ENCODE assay signal across 8 mouse cellular contexts in genomic region chr9:65404331-65405183, GRCm38 (mm10). TPM values are rescaled to one million over a fixed set of nuclear protein-coding genes. Genes with fewer than 3 reads are reported as not detected.
DNase-seq lines count a peak whose midpoint lies in the region; ATAC-seq and TF ChIP-seq lines count a peak whose summit lies in the region.

No protein-coding gene starts in this region.

- no peak for TF ChIP-seq EP300 in liver, postnatal 0 days (IDR thresholded peaks at IDR 0.05; ENCODE audit: low read depth)
- TF ChIP-seq EP300 in heart, adult 2 months (IDR thresholded peaks at IDR 0.05; ENCODE audit: insufficient read depth, low read depth, low read length): no peak

- no peak overlapping the region for H3K4me2 ChIP-seq in liver, postnatal 0 days (ENCODE audit: low read depth, low read length)
- H3K4me2 ChIP-seq in liver, embryonic 12.5 days: no peak overlapping the region

- no peaks in the 10 kb centered on the region for H3K9me3 ChIP-seq in liver, postnatal 0 days (ENCODE audit: low read length)
- no peaks in the 10 kb centered on the region for H3K9me3 ChIP-seq in liver, embryonic 12.5 days (replicated peaks)

- H3K4me1 ChIP-seq in liver, postnatal 0 days (ENCODE audit: insufficient read depth): no peaks in the 10 kb centered on the region
- no peaks in the 10 kb centered on the region for H3K4me1 ChIP-seq in liver, embryonic 12.5 days
- peaks cover 1% of the 10 kb centered on the region for H3K4me1 ChIP-seq in heart, adult 2 months (ENCODE audit: control insufficient read depth, insufficient read depth, low read length)
- H3K4me1 ChIP-seq in thymus, adult 2 months (replicated peaks; ENCODE audit: control insufficient read depth, insufficient read depth, low read length): peaks cover 3% of the 10 kb centered on the region; the same call in 1 of the 2 replicates

- H3K4me3 ChIP-seq in liver, postnatal 0 days (ENCODE audit: low read depth, low read length): no peak overlapping the region
- no peak overlapping the region for H3K4me3 ChIP-seq in liver, embryonic 12.5 days
- H3K4me3 ChIP-seq in heart, adult 2 months: peak overlapping the region; percentile 15; the same call in 1 of the 2 replicates
- H3K4me3 ChIP-seq in layer of hippocampus, adult 2 months: peak overlapping the region; percentile 10; the same call in 1 of the 2 replicates
- H3K4me3 ChIP-seq in thymus, adult 2 months (ENCODE audit: control insufficient read depth, insufficient read depth, low read length): no peak overlapping the region

- intact Hi-C loops in heart, adult 2 months (cut with DNase I): no loop called here

- H3K9ac ChIP-seq in liver, postnatal 0 days (replicated peaks): no peak overlapping the region
- no peak overlapping the region for H3K9ac ChIP-seq in liver, embryonic 12.5 days
- H3K9ac ChIP-seq in heart, adult 2 months (ENCODE audit: low read depth, low read length): 0 out of 2 replicates have a peak overlapping the region, but pooled peaks have one; percentile 41

- H3K79me2 ChIP-seq in heart, adult 2 months (replicated peaks; ENCODE audit: control insufficient read depth, insufficient read depth, low read length): no peaks in the 10 kb centered on the region

- H3K27me3 ChIP-seq in liver, postnatal 0 days (ENCODE audit: insufficient read depth, low read length): no peaks in the 10 kb centered on the region
- peaks cover 4% of the 10 kb centered on the region; the same call in 1 of the 2 replicates for H3K27me3 ChIP-seq in liver, embryonic 12.5 days (replicated peaks)
- H3K27me3 ChIP-seq in heart, adult 2 months (ENCODE audit: control insufficient read depth, insufficient read depth, low read length): no peaks in the 10 kb centered on the region
- H3K27me3 ChIP-seq in thymus, adult 2 months (ENCODE audit: control insufficient read depth, insufficient read depth, low read length): no peaks in the 10 kb centered on the region

- no peak for TF ChIP-seq POLR2A in heart, adult 2 months (IDR thresholded peaks at IDR 0.05; ENCODE audit: insufficient read depth, low read depth, low read length)
- no peak for TF ChIP-seq POLR2A in thymus, adult 2 months (IDR thresholded peaks at IDR 0.05; ENCODE audit: control insufficient read depth, extremely low read depth, insufficient read depth, low read length, poor library complexity)

- H3K27ac ChIP-seq in liver, postnatal 0 days (ENCODE audit: low read depth): no peak overlapping the region
- H3K27ac ChIP-seq in liver, embryonic 12.5 days: no peak overlapping the region
- H3K27ac ChIP-seq in heart, adult 2 months: peak overlapping the region; percentile 68
- peak overlapping the region; percentile 69; the same call in 1 of the 2 replicates for H3K27ac ChIP-seq in layer of hippocampus, adult 2 months
- H3K27ac ChIP-seq in thymus, adult 2 months (ENCODE audit: control insufficient read depth, insufficient read depth, low read length): no peak overlapping the region

- no peaks in the 10 kb centered on the region for H3K36me3 ChIP-seq in liver, postnatal 0 days (replicated peaks; ENCODE audit: insufficient read depth, low read length)
- H3K36me3 ChIP-seq in liver, embryonic 12.5 days: no peaks in the 10 kb centered on the region
- no peaks in the 10 kb centered on the region for H3K36me3 ChIP-seq in heart, adult 2 months (ENCODE audit: control insufficient read depth, insufficient read depth, low read length)
- H3K36me3 ChIP-seq in thymus, adult 2 months (ENCODE audit: control insufficient read depth, insufficient read depth, low read length): no peaks in the 10 kb centered on the region

- peak; percentile 32 for DNase-seq in liver, postnatal 0 days
- peak; percentile 63 to 72 for DNase-seq in cerebellum, adult 18-20 months
- peak; percentile 86 to 89 for DNase-seq in heart, adult 2 months
- peak; percentile 63 to 65 for DNase-seq in layer of hippocampus, adult 2 months (ENCODE audit: low spot score in 2 of 2)
- peak; percentile 92 for DNase-seq in lung, postnatal 36 days
- no peak for DNase-seq in thymus, adult 2 months
- no peak for DNase-seq in thymus, postnatal 25 days

- TF ChIP-seq CTCF in liver, postnatal 0 days (IDR thresholded peaks at IDR 0.05; ENCODE audit: low read depth): no peak
- TF ChIP-seq CTCF in heart, adult 2 months (IDR thresholded peaks at IDR 0.05): peak; percentile 40
- TF ChIP-seq CTCF in layer of hippocampus, adult 2 months (conservative IDR thresholded peaks at IDR 0.05): peak; percentile 31
- no peak for TF ChIP-seq CTCF in thymus, adult 2 months (IDR thresholded peaks at IDR 0.05; ENCODE audit: borderline replicate concordance, control insufficient read depth, extremely low read depth, insufficient read depth, low read length, poor library complexity)

- 58% methylated on average over 15 of the region's 15 CpGs for WGBS in liver, postnatal 0 days (ENCODE audit: insufficient replicate concordance)
- WGBS in liver, embryonic 12.5 days (ENCODE audit: insufficient replicate concordance): 60% methylated on average over 15 of the region's 15 CpGs
- WGBS in heart, adult 2 months: 25% methylated on average over 15 of the region's 15 CpGs
- 39% methylated on average over 15 of the region's 15 CpGs for WGBS in thymus, adult 2 months

- no peak for ATAC-seq in liver, postnatal 0 days
- no peak for ATAC-seq in liver, embryonic 12.5 days

RNA-seq across cellular contexts. Expression of gene Rasl12, which starts 6.3 kb away (rescaled TPM):
- 0.08 and 0.17 TPM in 2 replicates for polyA plus RNA-seq in liver, postnatal 0 days (2015; fragmentation: Nextera tagmentation; extraction: Ambion mirVana)
- 0.35 and 0.45 TPM in 2 replicates for polyA plus RNA-seq in liver, embryonic 12.5 days (2016; fragmentation: Nextera tagmentation; extraction: Ambion mirVana)
- total RNA-seq in heart, adult 2 months (2021): 1 to 10 TPM; 7.2 to 8.3 TPM
- 19.8 and 20.5 TPM in 2 replicates for polyA plus RNA-seq in heart, adult 2 months (2012; rRNA removed)
- total RNA-seq in layer of hippocampus, adult 2 months (2021): 1 to 10 TPM; 3.1 to 3.9 TPM
- polyA plus RNA-seq in thymus, adult 2 months (2012; rRNA removed): 7.8 TPM in 2 replicates

RNA-seq across cellular contexts. Expression of gene Kbtbd13, which starts 13.1 kb away (rescaled TPM):
- 0.09 and 0.11 TPM in 2 replicates for polyA plus RNA-seq in liver, postnatal 0 days (2015; fragmentation: Nextera tagmentation; extraction: Ambion mirVana)
- 0.21 and 0.26 TPM in 2 replicates for polyA plus RNA-seq in liver, embryonic 12.5 days (2016; fragmentation: Nextera tagmentation; extraction: Ambion mirVana)
- total RNA-seq in heart, adult 2 months (2021): 1 to 10 TPM; 2.1 to 2.6 TPM
- polyA plus RNA-seq in heart, adult 2 months (2012; rRNA removed): 2.4 and 4.0 TPM in 2 replicates
- total RNA-seq in layer of hippocampus, adult 2 months (2021): under 1 TPM; 0.29 to 0.44 TPM
- 0.41 and 0.43 TPM in 2 replicates for polyA plus RNA-seq in thymus, adult 2 months (2012; rRNA removed)

RNA-seq across cellular contexts. Expression of gene Slc51b, which starts 18.2 kb away (rescaled TPM):
- 15.1 and 17.0 TPM in 2 replicates for polyA plus RNA-seq in liver, postnatal 0 days (2015; fragmentation: Nextera tagmentation; extraction: Ambion mirVana)
- 0.32 TPM in 1 of 2 replicates, not detected in the other for polyA plus RNA-seq in liver, embryonic 12.5 days (2016; fragmentation: Nextera tagmentation; extraction: Ambion mirVana)
- not detected for total RNA-seq in heart, adult 2 months (2021)
- polyA plus RNA-seq in heart, adult 2 months (2012; rRNA removed): not detected in 2 replicates
- not detected for total RNA-seq in layer of hippocampus, adult 2 months (2021)
- 0.22 TPM in 1 of 2 replicates, not detected in the other for polyA plus RNA-seq in thymus, adult 2 months (2012; rRNA removed)

RNA-seq across cellular contexts. Expression of gene Mtfmt, which starts 31.0 kb away (rescaled TPM):
- polyA plus RNA-seq in liver, postnatal 0 days (2015; fragmentation: Nextera tagmentation; extraction: Ambion mirVana): 7.2 and 7.3 TPM in 2 replicates
- 11.7 and 12.9 TPM in 2 replicates for polyA plus RNA-seq in liver, embryonic 12.5 days (2016; fragmentation: Nextera tagmentation; extraction: Ambion mirVana)
- 1 to 10 TPM; 5.8 to 6.2 TPM for total RNA-seq in heart, adult 2 months (2021)
- 5.3 and 9.3 TPM in 2 replicates for polyA plus RNA-seq in heart, adult 2 months (2012; rRNA removed)
- total RNA-seq in layer of hippocampus, adult 2 months (2021): 10 to 100 TPM; 18.5 to 20.3 TPM
- 16.2 and 18.4 TPM in 2 replicates for polyA plus RNA-seq in thymus, adult 2 months (2012; rRNA removed)

RNA-seq across cellular contexts. Expression of gene Ubap1l, which starts 43.7 kb away (rescaled TPM):
- not detected in 2 replicates for polyA plus RNA-seq in liver, postnatal 0 days (2015; fragmentation: Nextera tagmentation; extraction: Ambion mirVana)
- polyA plus RNA-seq in liver, embryonic 12.5 days (2016; fragmentation: Nextera tagmentation; extraction: Ambion mirVana): not detected in 2 replicates
- under 1 TPM in 1 of 2 experiments, not detected in 1; 0.18 TPM for total RNA-seq in heart, adult 2 months (2021)
- polyA plus RNA-seq in heart, adult 2 months (2012; rRNA removed): 0.15 and 0.18 TPM in 2 replicates
- total RNA-seq in layer of hippocampus, adult 2 months (2021): 1 to 10 TPM; 2.5 to 6.2 TPM
- polyA plus RNA-seq in thymus, adult 2 months (2012; rRNA removed): 0.42 and 0.66 TPM in 2 replicates

Comparison
In these comparisons a context has a peak if more than half of its experiments do, and no peak if none do; other contexts are left out.
1. RNA of gene Slc51b, which starts 18.2 kb away (polyA plus RNA-seq): 15.1 to 17.0 TPM in liver, postnatal 0 days; 0.22 TPM in thymus, adult 2 months, 0.32 TPM in liver, embryonic 12.5 days and not detected in heart, adult 2 months; every median in the first group is over 10 times any median in the second.
2. DNase-seq: peak in liver, postnatal 0 days (single experiment), cerebellum, adult 18-20 months (2 of 2), heart, adult 2 months (2 of 2), layer of hippocampus, adult 2 months (2 of 2) and lung, postnatal 36 days (single experiment); none in thymus, adult 2 months (single experiment) and thymus, postnatal 25 days (single experiment).
3. H3K27ac ChIP-seq: peak in heart, adult 2 months (single experiment) and layer of hippocampus, adult 2 months (single experiment); none in liver, postnatal 0 days (single experiment), liver, embryonic 12.5 days (single experiment) and thymus, adult 2 months (single experiment).
4. H3K4me3 ChIP-seq: peak in heart, adult 2 months (single experiment) and layer of hippocampus, adult 2 months (single experiment); none in liver, postnatal 0 days (single experiment), liver, embryonic 12.5 days (single experiment) and thymus, adult 2 months (single experiment).
5. CTCF ChIP-seq: peak in heart, adult 2 months (single experiment) and layer of hippocampus, adult 2 months (single experiment); none in liver, postnatal 0 days (single experiment) and thymus, adult 2 months (single experiment).